Mouse (Mus musculus) ES-Bruce4 (cell line): ENCODE data around the gene Yaf2.

ENCODE experiments used
- CTCF ChIP-seq: IDR thresholded peaks from one replicate; pipeline ENCODE4 v1.8.1; 2011; ENCODE audit warnings: low read depth, low read length
- EP300 ChIP-seq: IDR thresholded peaks from 2 replicates; pipeline ENCODE4 v1.6.1; 2011; ENCODE audit warnings: low read depth, low read length; ENCODE audit not compliant: insufficient read depth
- POLR2A ChIP-seq: IDR thresholded peaks from one replicate; pipeline ENCODE4 v1.8.1; 2011; ENCODE audit warnings: low read length; ENCODE audit not compliant: insufficient read depth

DNA sequence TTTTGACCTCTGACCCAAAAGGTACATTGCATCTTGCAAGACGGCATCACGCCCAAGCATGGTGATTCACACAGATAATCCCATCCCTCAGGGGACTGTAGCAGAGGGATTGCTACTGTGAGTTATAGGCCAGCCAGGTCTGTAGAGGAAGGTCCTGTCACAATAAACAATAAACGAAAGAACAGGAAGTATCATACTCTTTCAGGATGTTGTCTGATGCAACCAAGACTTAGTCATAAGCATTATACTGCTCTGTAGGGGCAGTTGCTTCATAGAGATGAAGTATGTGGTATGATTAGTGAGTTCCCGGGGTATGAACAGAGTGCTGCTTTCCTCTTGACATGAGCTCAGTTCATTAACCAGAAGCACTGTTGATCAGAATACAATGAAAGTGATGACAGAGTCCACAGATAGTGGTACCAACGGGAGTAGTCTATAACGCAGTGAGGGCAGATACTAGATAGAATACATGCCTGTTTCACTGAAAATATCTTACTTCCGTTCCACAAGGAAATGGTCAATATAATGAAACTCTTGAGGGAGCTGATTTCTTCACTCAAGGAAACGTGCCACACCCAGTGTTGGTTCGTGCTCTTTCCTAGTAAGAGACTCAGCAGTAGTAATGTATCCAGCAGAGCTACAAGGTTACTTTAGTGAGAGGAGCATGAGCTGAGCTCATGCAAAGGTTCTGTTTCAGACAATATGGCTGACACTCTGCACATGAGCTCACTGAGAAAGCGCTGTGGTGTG lies 4.1 kb upstream of the Yaf2 start:
- TF ChIP-seq CTCF (no peak), POLR2A (no peak), EP300 (no peak)
